Mouse (Mus musculus) intestine, postnatal 0 days (tissue): ENCODE results near the gene Map3k14. TPM values are rescaled to one million over a fixed set of nuclear protein-coding genes. Genes with fewer than 3 reads are reported as not detected.

ENCODE experiments used
- ATAC-seq: fragments of 200-750 bp; cut with Nextera tagmentation; 2 replicates; pipeline ENCODE4 v1.8.0; 2017; ENCODE audit warnings: mild to moderate bottlenecking, moderate TSS enrichment, moderate library complexity
- H3K27ac ChIP-seq: fragments of 300-500 bp; sonication (generic); 2 replicates; pipeline ENCODE4 v1.5.1; 2014; ENCODE audit warnings: mild to moderate bottlenecking, low read depth, low read length, moderate library complexity
- H3K27me3 ChIP-seq: fragments of 300-500 bp; sonication (generic); replicated peaks from 2 replicates; pipeline ENCODE4 v1.6.1; 2014; ENCODE audit warnings: low read length, mixed read lengths; ENCODE audit not compliant: control insufficient read depth, insufficient read depth
- H3K36me3 ChIP-seq: fragments of 300-500 bp; sonication (generic); 2 replicates; pipeline ENCODE4 v1.6.1; 2014; ENCODE audit warnings: mild to moderate bottlenecking, moderate library complexity; ENCODE audit not compliant: control insufficient read depth, insufficient read depth
- H3K4me1 ChIP-seq: fragments of 300-500 bp; sonication (generic); replicated peaks from 2 replicates; pipeline ENCODE4 v1.6.1; 2014; ENCODE audit warnings: antibody characterized with exemption, low read length, mixed read lengths; ENCODE audit not compliant: control insufficient read depth, insufficient read depth
- H3K4me2 ChIP-seq: fragments of 300-500 bp; sonication (generic); replicated peaks from 2 replicates; pipeline ENCODE4 v1.6.1; 2014; ENCODE audit warnings: low read depth, mild to moderate bottlenecking, moderate library complexity
- H3K4me3 ChIP-seq: fragments of 300-500 bp; sonication (generic); 2 replicates; pipeline ENCODE4 v1.5.1; 2014; ENCODE audit warnings: low read depth, low read length
- H3K9ac ChIP-seq: fragments of 300-500 bp; sonication (generic); 2 replicates; pipeline ENCODE4 v1.6.1; 2014; ENCODE audit warnings: mild to moderate bottlenecking, low read depth, low read length
- H3K9me3 ChIP-seq: fragments of 300-500 bp; sonication (generic); 2 replicates; pipeline ENCODE4 v1.6.1; 2016; ENCODE audit warnings: mixed run types; ENCODE audit not compliant: control insufficient read depth
- CTCF ChIP-seq: sonication (generic); IDR thresholded peaks from 2 replicates; pipeline ENCODE4 v1.5.1; 2016; ENCODE audit warnings: low read depth, mild to moderate bottlenecking, control low read depth, antibody characterized with exemption, moderate library complexity
- WGBS: fragments of 180-500 bp; shearing (Covaris S2); extraction: QIAGEN DNeasy Blood & Tissue Kit; methylation state at CpG from one replicate; pipeline ENCODE4 v1.1.7; 2014; 5-methylcytosine and 5-hydroxymethylcytosine counted together
- polyA plus RNA-seq: library from polyadenylated mRNA; unstranded; fragments of >200 nt; fragmentation: Nextera tagmentation; extraction: Ambion mirVana; gene quantifications from 2 replicates; pipeline ENCODE4 v1.2.1, GENCODE M21; 2015

Map3k14 gene
- polyA plus RNA-seq, 1 experiment from 2014 or later = 1.6 TPM

- Histone ChIP-seq H3K27ac (no peak overlapping the region), H3K9ac (no peak overlapping the region), H3K9me3 (no peaks in the 10 kb centered on the region), H3K4me3 (no peak overlapping the region), H3K4me1 (no peaks in the 10 kb centered on the region), H3K27me3 (no peaks in the 10 kb centered on the region), H3K36me3 (no peaks in the 10 kb centered on the region), H3K4me2 (no peak overlapping the region)
- TF ChIP-seq CTCF = no peak
- WGBS = 89% methylated on average over 10 of the region's 10 CpGs
- ATAC-seq = no peak
Measured at GRCm38 (mm10) chr11:103285276-103285675, 18.0 kb upstream of the Map3k14 start.

DNA sequence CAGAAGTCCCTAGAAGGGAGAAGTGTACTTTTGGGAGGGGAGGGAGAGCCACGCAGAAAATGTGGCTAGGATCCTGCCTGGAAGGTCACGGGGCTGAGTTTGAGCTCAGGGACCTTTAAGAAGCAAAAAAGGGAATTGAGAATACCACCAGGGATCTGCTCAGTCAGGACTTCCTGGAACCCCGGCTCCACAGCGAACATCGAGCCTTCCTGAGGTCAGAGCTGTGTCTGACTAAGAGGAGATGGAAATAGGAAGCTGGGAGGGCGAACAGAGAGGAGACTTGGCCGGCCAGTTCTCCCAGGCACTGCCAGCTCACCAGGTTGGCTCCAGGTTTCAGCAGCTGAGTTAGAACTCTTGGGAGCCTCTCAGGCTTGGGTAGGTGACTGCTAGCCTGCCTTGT lies 14.5 kb upstream of the Map3k14 start:
- Histone ChIP-seq H3K27me3 (no peaks in the 10 kb centered on the region), H3K9ac (no peak overlapping the region), H3K4me3 (no peak overlapping the region), H3K4me1 (no peaks in the 10 kb centered on the region), H3K4me2 (no peak overlapping the region), H3K36me3 (no peaks in the 10 kb centered on the region), H3K27ac (no peak overlapping the region), H3K9me3 (no peaks in the 10 kb centered on the region)
- no peak for TF ChIP-seq CTCF
- WGBS = 66% methylated on average over 7 of the region's 7 CpGs
- ATAC-seq = no peak

- no peaks in the 10 kb centered on the region for H3K27me3 ChIP-seq
- no peak for ATAC-seq
- H3K9ac ChIP-seq = no peak overlapping the region
- no peak overlapping the region for H3K4me3 ChIP-seq
- H3K36me3 ChIP-seq = no peaks in the 10 kb centered on the region
- no peak for TF ChIP-seq CTCF
- no peak overlapping the region for H3K27ac ChIP-seq
- no peak overlapping the region for H3K4me2 ChIP-seq
- H3K4me1 ChIP-seq = no peaks in the 10 kb centered on the region
- H3K9me3 ChIP-seq = no peaks in the 10 kb centered on the region
- WGBS = 95% methylated on average over 8 of the region's 8 CpGs
Measured at GRCm38 (mm10) chr11:103276450-103276849, 9.2 kb upstream of the Map3k14 start.

GRCm38 (mm10) chr11:103272888-103273287 lies 5.6 kb upstream of the Map3k14 start:
- Histone ChIP-seq H3K27me3 (no peaks in the 10 kb centered on the region), H3K9ac (no peak overlapping the region), H3K27ac (no peak overlapping the region), H3K4me1 (no peaks in the 10 kb centered on the region), H3K9me3 (no peaks in the 10 kb centered on the region), H3K36me3 (no peaks in the 10 kb centered on the region), H3K4me3 (no peak overlapping the region), H3K4me2 (no peak overlapping the region)
- ATAC-seq = no peak
- no peak for TF ChIP-seq CTCF
- WGBS = 78% methylated on average over 3 of the region's 3 CpGs

GRCm38 (mm10) chr11:103271979-103272378 lies 4.7 kb upstream of the Map3k14 start:
- WGBS = 70% methylated on average over 6 of the region's 6 CpGs
- no peak overlapping the region for H3K4me3 ChIP-seq
- H3K27me3 ChIP-seq = no peaks in the 10 kb centered on the region
- H3K9me3 ChIP-seq = no peaks in the 10 kb centered on the region
- H3K9ac ChIP-seq = no peak overlapping the region
- no peak for ATAC-seq
- H3K36me3 ChIP-seq = no peaks in the 10 kb centered on the region
- H3K4me1 ChIP-seq = no peaks in the 10 kb centered on the region
- no peak overlapping the region for H3K27ac ChIP-seq
- H3K4me2 ChIP-seq = no peak overlapping the region
- peak; percentile 81 for TF ChIP-seq CTCF

- Histone ChIP-seq H3K4me2 (no peak overlapping the region), H3K4me1 (peaks cover 5% of the 10 kb centered on the region; the same call in 1 of the 2 replicates), H3K27me3 (no peaks in the 10 kb centered on the region), H3K9me3 (no peaks in the 10 kb centered on the region), H3K27ac (no peak overlapping the region), H3K9ac (no peak overlapping the region), H3K4me3 (no peak overlapping the region), H3K36me3 (no peaks in the 10 kb centered on the region)
- 73% methylated on average over 5 of the region's 5 CpGs for WGBS
- no peak for TF ChIP-seq CTCF
- ATAC-seq = no peak
Measured at GRCm38 (mm10) chr11:103269426-103269825, 2.2 kb upstream of the Map3k14 start.

- TF ChIP-seq CTCF = no peak
- Histone ChIP-seq H3K4me3 (no peak overlapping the region), H3K9ac (no peak overlapping the region), H3K36me3 (no peaks in the 10 kb centered on the region), H3K27ac (no peak overlapping the region), H3K4me1 (peaks cover 5% of the 10 kb centered on the region; the same call in 1 of the 2 replicates), H3K9me3 (no peaks in the 10 kb centered on the region), H3K4me2 (no peak overlapping the region), H3K27me3 (no peaks in the 10 kb centered on the region)
- 95% methylated on average over 3 of the region's 3 CpGs for WGBS
- ATAC-seq = no peak
Measured at GRCm38 (mm10) chr11:103268905-103269304, 1.6 kb upstream of the Map3k14 start.
